ENCODE assay signal across 7 mouse cellular contexts in genomic region chr9:8042338-8043043, GRCm38 (mm10). TPM values are rescaled to one million over a fixed set of nuclear protein-coding genes. Genes with fewer than 3 reads are reported as not detected.
DNase-seq lines count a peak whose midpoint lies in the region; ATAC-seq lines count a peak whose summit lies in the region.

Cfap300 (minus strand) TSS chr9:8042823.

- peak within 1 kb of the TSS; percentile 82 for H3K27ac ChIP-seq in embryonic facial prominence, embryonic 14.5 days (replicated peaks; ENCODE audit: low read depth, low read length)
- peak within 1 kb of the TSS; percentile 85 for H3K27ac ChIP-seq in limb, embryonic 10.5 days
- peak within 1 kb of the TSS; percentile 88 for H3K27ac ChIP-seq in midbrain, embryonic 13.5 days

- ATAC-seq in embryonic facial prominence, embryonic 14.5 days (ENCODE audit: low read depth) = peak; percentile 97
- peak; percentile 99 for ATAC-seq in midbrain, embryonic 13.5 days

- peak within 1 kb of the TSS; percentile 65 for H3K4me2 ChIP-seq in embryonic facial prominence, embryonic 14.5 days (ENCODE audit: low read depth, low read length)
- peak within 1 kb of the TSS; percentile 64 for H3K4me2 ChIP-seq in midbrain, embryonic 13.5 days (replicated peaks)

- WGBS in embryonic facial prominence, embryonic 14.5 days = under 1% methylated on average over 30 of the region's 39 CpGs
- under 1% methylated on average over 39 of the region's 39 CpGs for WGBS in limb, embryonic 10.5 days
- WGBS in midbrain, embryonic 13.5 days = under 1% methylated on average over 39 of the region's 39 CpGs

- no peaks in the 10 kb centered on the region for H3K9me3 ChIP-seq in embryonic facial prominence, embryonic 14.5 days (ENCODE audit: control insufficient read depth, low read length)
- no peaks in the 10 kb centered on the region for H3K9me3 ChIP-seq in limb, embryonic 10.5 days (replicated peaks)
- H3K9me3 ChIP-seq in midbrain, embryonic 13.5 days = no peaks in the 10 kb centered on the region

- peaks cover 9% of the 10 kb centered on the region for H3K4me1 ChIP-seq in embryonic facial prominence, embryonic 14.5 days (ENCODE audit: control insufficient read depth, insufficient read depth, low read length)
- H3K4me1 ChIP-seq in limb, embryonic 10.5 days = peaks cover 14% of the 10 kb centered on the region
- peaks cover 16% of the 10 kb centered on the region for H3K4me1 ChIP-seq in midbrain, embryonic 13.5 days (replicated peaks)

- peak; percentile 84 to 93 for DNase-seq in adrenal gland, postnatal 4 days (ENCODE audit: low spot score in 2 of 2)
- peak; percentile 98 for DNase-seq in embryonic facial prominence, embryonic 14.5 days (ENCODE audit: low spot score)
- peak; percentile 97 to 98 for DNase-seq in heart, adult 18-20 months
- DNase-seq in kidney, adult 18-20 months = peak; percentile 97
- peak; percentile 97 for DNase-seq in limb, embryonic 10.5 days (ENCODE audit: low spot score)
- DNase-seq in spleen, adult 12 weeks (ENCODE audit: low spot score) = peak; percentile 65

- no peaks in the 10 kb centered on the region for H3K36me3 ChIP-seq in embryonic facial prominence, embryonic 14.5 days (ENCODE audit: control insufficient read depth, insufficient read depth, low read length)
- H3K36me3 ChIP-seq in limb, embryonic 10.5 days = no peaks in the 10 kb centered on the region
- H3K36me3 ChIP-seq in midbrain, embryonic 13.5 days = no peaks in the 10 kb centered on the region

- no peaks in the 10 kb centered on the region for H3K27me3 ChIP-seq in embryonic facial prominence, embryonic 14.5 days (replicated peaks; ENCODE audit: control insufficient read depth, insufficient read depth, low read length)
- no peaks in the 10 kb centered on the region for H3K27me3 ChIP-seq in limb, embryonic 10.5 days (ENCODE audit: low read depth, poor library complexity, severe bottlenecking)
- no peaks in the 10 kb centered on the region for H3K27me3 ChIP-seq in midbrain, embryonic 13.5 days

- H3K4me3 ChIP-seq in embryonic facial prominence, embryonic 14.5 days (ENCODE audit: low read depth, low read length) = peak within 1 kb of the TSS; percentile 76
- H3K4me3 ChIP-seq in limb, embryonic 10.5 days = peak within 1 kb of the TSS; percentile 69
- H3K4me3 ChIP-seq in midbrain, embryonic 13.5 days (replicated peaks) = peak within 1 kb of the TSS; percentile 75

- peak within 1 kb of the TSS; percentile 80 for H3K9ac ChIP-seq in embryonic facial prominence, embryonic 14.5 days (ENCODE audit: low read depth, low read length)
- H3K9ac ChIP-seq in midbrain, embryonic 13.5 days (replicated peaks) = peak within 1 kb of the TSS; percentile 81

RNA-seq across cellular contexts. Expression of gene Cfap300, which starts in this region (rescaled TPM):
- total RNA-seq in adrenal gland, postnatal 4 days (2021) = 1 to 10 TPM; 6.0 to 6.6 TPM
- polyA plus RNA-seq in embryonic facial prominence, embryonic 14.5 days (2014; fragmentation: Nextera tagmentation; extraction: Ambion mirVana) = 13.9 and 14.5 TPM in 2 replicates
- under 1 TPM; 0.40 to 0.82 TPM for total RNA-seq in heart, adult 18-20 months (2021)
- polyA plus RNA-seq in limb, embryonic 10.5 days (2016; fragmentation: Nextera tagmentation; extraction: Ambion mirVana) = 15.2 and 18.1 TPM in 2 replicates
- polyA plus RNA-seq in midbrain, embryonic 13.5 days (2015; fragmentation: Nextera tagmentation; extraction: Ambion mirVana) = 16.1 and 17.9 TPM in 2 replicates

Comparison
In these comparisons a context has a peak if more than half of its experiments do, and no peak if none do; other contexts are left out.
1. Peak in every context shown above with its lines: DNase-seq, ATAC-seq, H3K4me3 ChIP-seq and H3K27ac ChIP-seq.
2. Peak in DNase-seq in heart, adult 18-20 months; RNA of the gene not detected or under 1 TPM.